Mouse (Mus musculus) kidney, adult 2 months (tissue): ENCODE measurements at regions not wholly inside any gene's neighbourhood (a gene's known extent, or its start where the extent isn't known, plus 50 kb on each side); places are given as distances from the start of the nearest gene placed in this dataset.

ENCODE experiments used
- CTCF ChIP-seq: fragments of 200-500 bp; conservative IDR thresholded peaks from 2 replicates; pipeline ENCODE4 v1.5.1; 2011; ENCODE audit warnings: low read depth, mild to moderate bottlenecking, control low read depth, low read length, moderate library complexity, mixed read lengths; ENCODE audit not compliant: insufficient read depth, insufficient read length
- POLR2A ChIP-seq: fragments of 200-500 bp; IDR thresholded peaks from one replicate; pipeline ENCODE4 v1.6.1; 2011; ENCODE audit warnings: low read depth, low read length, control low read depth

DNA sequence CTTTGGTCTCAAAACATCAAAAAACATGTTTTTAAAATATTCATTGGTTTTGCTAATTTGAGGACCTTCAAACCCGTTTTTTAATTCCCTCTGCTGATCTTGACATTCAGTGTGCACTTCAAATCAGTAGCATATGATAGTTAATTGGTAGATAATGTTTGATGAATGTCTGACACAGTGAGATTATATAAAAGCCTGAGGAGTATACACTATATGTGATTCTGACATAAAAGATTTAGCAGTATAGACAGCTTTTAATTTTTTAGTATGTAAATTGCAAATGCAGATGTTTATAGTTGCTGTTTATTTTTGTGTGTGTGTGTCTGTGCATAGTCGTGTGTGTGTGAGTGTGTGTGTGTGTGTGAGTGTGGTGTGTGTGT lies 89.3 kb upstream of the Nek7 start:
- TF ChIP-seq CTCF (no peak), POLR2A (no peak)
